Mouse (Mus musculus) right cerebral cortex, postnatal 4 days (tissue): ENCODE measurements around the gene Bri3.

Experiments
- DNase-seq: peaks from one replicate; pipeline ENCODE4 v3.0.0-alpha.2; 2022

The Bri3 gene

GRCm38 (mm10) chr5:144267535-144268241, 23.5 kb downstream of the Bri3 start:
- peak; percentile 65 for DNase-seq

- DNase-seq: no peak
These were observed 25.7 kb downstream of the Bri3 start for GRCm38 (mm10) chr5:144269926-144270325.

DNA sequence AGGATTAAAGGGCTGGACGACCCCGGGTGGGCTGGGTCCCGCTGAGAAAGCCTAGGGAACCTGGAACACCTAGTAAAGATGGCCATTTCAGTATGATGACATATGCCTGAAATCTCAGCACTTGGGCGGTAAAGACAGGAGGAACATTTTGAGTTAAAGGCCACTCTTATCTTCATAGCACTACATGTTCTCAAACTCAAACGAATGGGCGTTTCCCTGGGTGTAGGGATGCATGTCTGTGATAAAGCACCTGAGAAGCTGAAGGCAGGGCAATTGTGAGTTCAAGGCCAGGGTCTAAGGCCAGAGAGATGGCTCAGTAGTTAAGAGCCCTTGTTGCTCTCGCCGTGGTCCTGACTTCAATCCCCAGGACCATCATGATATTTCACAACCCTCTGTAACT, 26.2 kb downstream of the Bri3 start:
- DNase-seq: no peak

- DNase-seq: no peak
These were observed 26.9 kb downstream of the Bri3 start for GRCm38 (mm10) chr5:144271118-144271517.

DNA sequence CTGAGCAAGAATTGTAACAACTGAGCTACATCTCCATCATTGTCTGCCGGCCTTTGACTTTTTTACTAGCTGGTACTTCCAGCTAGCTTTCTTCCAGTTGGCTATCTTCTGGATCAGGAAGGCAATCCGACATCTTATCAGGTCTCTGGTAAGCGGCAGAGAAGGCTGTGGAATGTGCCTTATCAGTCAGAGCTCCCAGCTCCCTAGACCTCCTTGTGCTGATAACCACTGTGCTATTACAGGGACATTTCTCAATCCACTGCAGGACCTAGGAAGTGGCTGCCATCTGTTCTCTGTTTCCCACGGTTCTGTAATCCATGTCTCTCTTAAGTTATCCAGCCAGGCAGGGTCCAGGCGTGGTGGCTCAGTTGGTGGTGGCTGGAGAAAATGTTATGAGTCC, 27.5 kb downstream of the Bri3 start:
- no peak for DNase-seq

DNA sequence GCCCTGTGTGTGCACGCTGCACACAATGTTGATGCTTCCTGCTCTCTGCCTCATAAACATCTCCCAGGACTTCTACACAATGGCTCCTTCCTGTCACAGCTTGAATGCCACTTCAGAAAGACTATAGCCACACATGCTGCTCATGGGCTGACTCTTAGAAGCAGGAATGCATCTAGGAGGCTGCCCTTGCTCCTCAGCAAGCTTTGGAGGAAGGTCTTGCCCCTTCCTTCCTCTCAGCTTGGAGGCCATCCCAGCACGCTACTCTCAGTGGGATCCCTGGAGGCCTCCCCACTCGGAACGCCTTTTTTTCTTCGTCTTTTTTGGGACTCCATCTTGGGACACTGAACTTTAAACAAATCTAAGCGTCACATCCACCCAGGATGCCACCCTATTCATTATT, 30.7 kb downstream of the Bri3 start:
- no peak for DNase-seq

DNA sequence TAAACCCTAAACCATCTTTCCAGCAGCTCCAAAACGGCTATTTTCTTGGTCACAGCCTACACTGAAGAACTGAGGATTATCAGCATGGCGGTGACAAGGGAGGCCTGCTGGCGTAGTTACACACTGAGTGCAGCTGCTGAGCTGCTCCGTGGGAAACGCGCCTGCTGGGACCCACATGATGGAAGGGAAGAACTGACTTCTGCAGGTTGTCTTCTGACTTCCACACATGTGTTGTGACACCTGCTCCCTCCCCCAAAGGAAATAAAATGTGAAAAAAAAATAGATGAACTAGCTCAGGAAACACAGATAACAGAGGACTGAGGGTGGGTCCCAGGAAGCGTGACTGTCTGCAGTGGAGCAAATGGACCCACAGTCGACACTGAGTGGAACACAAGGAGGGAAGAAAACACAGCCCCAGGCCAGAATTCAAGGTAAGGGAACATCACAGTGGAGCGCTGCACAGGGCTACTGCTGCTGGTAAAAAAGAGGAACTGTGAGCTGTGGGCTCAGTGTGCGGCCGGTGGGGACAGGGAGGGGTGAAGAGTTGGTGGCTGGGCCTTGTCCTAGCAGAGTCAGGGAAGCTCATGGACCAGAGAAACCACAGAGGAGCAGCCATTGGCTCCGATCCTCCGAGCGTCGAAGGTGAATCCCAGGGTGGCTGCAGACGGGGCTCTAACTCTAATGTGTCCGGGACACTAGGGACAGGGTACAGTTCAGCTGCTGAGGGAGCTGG, 32.8 kb downstream of the Bri3 start:
- DNase-seq: no peak

- DNase-seq: no peak
These were observed 34.2 kb downstream of the Bri3 start for GRCm38 (mm10) chr5:144278374-144278960.

- no peak for DNase-seq
These were observed 34.9 kb downstream of the Bri3 start for GRCm38 (mm10) chr5:144279081-144279541.

GRCm38 (mm10) chr5:144279926-144280325, 35.7 kb downstream of the Bri3 start:
- no peak for DNase-seq

GRCm38 (mm10) chr5:144282470-144283260, 38.4 kb downstream of the Bri3 start:
- DNase-seq: no peak

DNA sequence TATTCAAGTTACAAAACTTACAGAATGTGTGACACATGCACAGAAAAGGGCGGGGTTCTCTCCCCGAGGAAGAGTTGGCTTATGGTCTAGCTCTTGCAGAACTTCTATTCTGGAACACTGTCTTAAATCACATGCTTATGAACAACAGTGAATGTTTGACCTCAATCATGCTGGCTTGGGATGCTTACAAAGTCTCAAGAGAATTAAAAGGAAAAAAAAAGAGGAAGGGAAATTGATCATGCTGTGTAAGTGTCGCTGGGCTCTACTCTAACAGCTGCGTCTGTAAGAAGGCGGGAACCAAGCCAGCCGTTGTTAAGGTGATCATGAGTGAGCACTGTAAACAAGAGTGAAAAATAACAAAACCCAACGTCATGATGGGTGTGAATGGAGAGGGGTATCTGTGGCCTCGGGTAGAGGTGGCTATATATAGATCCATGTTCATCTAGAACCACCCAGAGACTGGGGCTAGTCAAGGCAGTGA, 39.4 kb downstream of the Bri3 start:
- no peak for DNase-seq

DNA sequence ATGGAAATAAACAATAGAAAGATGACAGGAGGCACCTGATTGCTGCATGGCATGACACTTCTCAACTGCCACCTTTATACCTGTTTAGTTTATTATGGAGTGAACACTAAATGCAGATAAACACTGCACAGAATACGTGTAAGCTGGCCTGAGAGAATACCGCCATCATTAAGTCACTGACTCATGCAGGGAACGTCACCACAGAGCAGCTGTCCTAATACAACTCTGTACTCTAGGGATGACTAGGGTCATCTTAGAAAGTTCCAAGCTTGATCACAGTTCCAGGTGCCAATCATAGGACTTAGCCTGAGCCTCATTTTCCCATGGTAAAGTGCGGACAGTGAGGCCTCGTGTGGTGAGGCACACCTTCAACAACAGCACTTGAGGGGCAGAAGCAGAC, 40.4 kb downstream of the Bri3 start:
- DNase-seq: no peak

DNA sequence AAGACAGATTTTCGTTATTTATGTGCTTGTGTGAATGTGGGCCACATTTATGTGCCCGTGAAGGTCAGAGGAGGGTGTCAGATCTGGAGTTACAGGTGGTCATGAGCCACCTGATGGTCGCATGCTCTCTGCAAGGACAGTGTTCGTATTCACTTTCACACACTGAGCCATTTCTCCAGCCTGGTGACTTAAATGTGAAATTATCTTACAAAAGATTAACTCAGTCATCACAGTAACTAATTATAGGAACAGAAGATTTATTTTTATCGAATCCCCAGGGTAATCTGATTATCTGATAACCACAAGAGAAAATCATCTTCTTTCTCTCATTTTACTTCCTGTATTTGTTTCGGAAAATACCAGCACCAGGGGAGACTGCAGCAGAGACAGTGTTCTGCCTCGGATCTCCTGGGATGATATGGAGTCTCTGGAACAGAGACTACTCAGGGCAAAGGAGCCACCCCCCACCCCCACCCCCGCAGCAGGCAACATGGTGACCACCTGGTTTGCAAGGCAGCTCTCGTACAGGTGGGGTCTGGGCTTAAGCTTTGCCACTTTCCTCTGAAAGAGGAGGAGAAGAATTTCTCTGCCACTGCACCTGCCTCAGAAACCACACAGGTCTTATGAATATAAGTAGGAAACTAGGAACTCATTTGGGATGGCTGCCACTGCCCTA, 42.5 kb downstream of the Bri3 start:
- DNase-seq: no peak

- DNase-seq: no peak
These were observed 43.1 kb downstream of the Bri3 start for GRCm38 (mm10) chr5:144287267-144287820.

- no peak for DNase-seq
These were observed 44.2 kb downstream of the Bri3 start for GRCm38 (mm10) chr5:144288391-144288790.

- DNase-seq: no peak
These were observed 45.7 kb downstream of the Bri3 start for GRCm38 (mm10) chr5:144289769-144290440.

DNA sequence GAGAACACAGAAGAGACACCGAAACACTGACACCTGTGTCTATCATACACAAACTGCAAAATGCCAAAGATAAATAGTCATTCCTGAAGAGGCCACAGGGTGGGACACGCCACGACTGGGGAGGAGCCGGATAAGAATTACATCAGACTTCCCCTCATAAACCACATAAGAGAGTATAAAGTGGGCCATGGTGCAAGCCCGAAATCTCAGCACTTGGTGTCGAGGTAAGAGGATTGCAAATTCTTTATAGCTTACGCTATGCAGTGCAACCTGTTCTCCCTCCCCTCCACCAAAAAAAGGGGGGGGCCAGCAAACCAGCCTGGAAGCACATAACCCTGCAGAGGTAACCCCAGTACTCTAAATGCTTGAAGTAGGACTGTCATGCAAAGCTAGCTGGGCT, 50.7 kb downstream of the Bri3 start:
- DNase-seq: no peak

DNA sequence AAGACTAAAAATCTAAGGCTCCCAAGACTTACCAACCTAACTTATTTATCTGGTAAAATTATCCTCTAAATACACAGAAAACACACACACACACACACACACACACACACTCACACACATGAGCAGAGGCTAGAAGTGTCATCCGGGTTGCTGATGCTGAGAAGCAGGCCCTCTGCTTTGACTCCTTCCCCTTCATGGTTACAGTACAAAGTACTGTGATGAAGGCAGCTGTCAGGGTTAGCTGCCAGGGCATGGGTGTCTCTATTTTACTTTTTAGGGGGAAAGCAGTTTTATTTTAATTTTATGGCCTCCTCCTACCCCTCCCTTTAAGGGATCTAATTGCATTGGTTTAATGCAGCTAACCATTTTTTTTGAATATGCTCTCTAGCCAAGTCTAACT, 51.1 kb downstream of the Bri3 start:
- DNase-seq: no peak

- DNase-seq: no peak
These were observed 51.9 kb downstream of the Bri3 start for GRCm38 (mm10) chr5:144296090-144296604.

DNA sequence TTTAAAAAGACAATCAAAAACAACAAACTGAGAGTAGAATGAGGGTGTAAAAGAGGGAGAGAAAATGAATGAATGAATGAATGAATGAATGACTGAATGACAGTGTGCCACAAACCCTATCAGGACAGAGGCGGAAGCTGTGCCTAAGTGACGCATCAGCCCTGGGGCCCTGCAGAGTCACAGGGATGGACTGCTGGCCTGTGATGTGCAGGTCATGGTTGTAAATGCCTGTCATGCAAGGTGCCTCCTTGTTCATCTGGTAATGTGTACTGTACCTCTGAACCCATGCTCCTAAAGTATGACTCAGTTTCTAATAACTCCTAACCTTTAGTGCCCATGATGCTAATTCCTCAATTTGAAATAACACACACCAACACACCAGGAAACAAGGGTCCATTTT, 58.8 kb downstream of the Bri3 start:
- no peak for DNase-seq
